Mouse (Mus musculus) ES-Bruce4 (cell line): ENCODE results near the gene Vmac.

Experiments used
- CTCF ChIP-seq: IDR thresholded peaks from one replicate; pipeline ENCODE4 v1.8.1; 2011; ENCODE audit warnings: low read depth, low read length
- EP300 ChIP-seq: IDR thresholded peaks from 2 replicates; pipeline ENCODE4 v1.6.1; 2011; ENCODE audit warnings: low read depth, low read length; ENCODE audit not compliant: insufficient read depth

- TF ChIP-seq CTCF (no peak), EP300 (no peak)
These were observed 11.3 kb downstream of the Vmac start for GRCm38 (mm10) chr17:56706515-56706914.
